In the genomic region with DNA sequence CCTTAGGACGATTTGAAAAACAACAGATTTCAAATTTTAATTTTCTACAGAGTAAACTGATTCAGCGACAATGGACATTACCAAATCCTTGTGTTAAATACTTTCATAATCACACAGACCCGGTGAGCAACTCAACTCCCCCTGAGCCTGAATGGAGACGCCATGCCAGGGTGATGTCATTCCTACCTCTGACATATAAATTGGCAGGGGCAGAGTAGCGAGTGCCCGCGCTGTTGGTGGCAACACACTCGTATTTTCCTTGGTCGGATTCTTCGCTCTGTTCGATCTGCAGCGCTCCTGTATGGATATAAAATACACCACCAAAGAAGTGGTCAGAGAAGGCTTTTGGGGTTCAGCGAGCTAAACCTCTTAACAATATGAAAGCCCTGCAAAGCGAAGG, we compare ENCODE assay signal across 22 mouse cellular contexts.
DNase-seq lines count a peak whose midpoint lies in the region; ATAC-seq lines count a peak whose summit lies in the region.
"Had no signal": no experiment of that assay in that cellular context is flagged by ENCODE, and none has a peak within 500 bp of the region (broad histone marks: within the 10 kb centered on the region; RNA-seq: fewer than 3 reads in every experiment).

No protein-coding gene starts in this region.

- no peaks in the 10 kb centered on the region for H3K9me3 ChIP-seq in heart, embryonic 11.5 days (replicated peaks; ENCODE audit: control insufficient read depth, low read length)
- H3K9me3 ChIP-seq: heart, embryonic 13.5 days; hindbrain, embryonic 12.5 days; kidney, embryonic 15.5 days had no signal

- 82% methylated on average over 14 of the region's 14 CpGs for WGBS in heart, embryonic 11.5 days (ENCODE audit: insufficient replicate concordance)

- no peak overlapping the region for H3K9ac ChIP-seq in heart, embryonic 11.5 days (ENCODE audit: low read depth, low read length)
- H3K9ac ChIP-seq: heart, embryonic 13.5 days; hindbrain, embryonic 12.5 days; kidney, embryonic 15.5 days had no signal

- no peaks in the 10 kb centered on the region for H3K4me1 ChIP-seq in heart, embryonic 11.5 days (ENCODE audit: control insufficient read depth, insufficient read depth, low read length)
- H3K4me1 ChIP-seq: heart, embryonic 13.5 days; hindbrain, embryonic 12.5 days; kidney, embryonic 15.5 days had no signal

- H3K4me2 ChIP-seq in heart, embryonic 11.5 days = no peak overlapping the region
- H3K4me2 ChIP-seq: heart, embryonic 13.5 days; hindbrain, embryonic 12.5 days; kidney, embryonic 15.5 days had no signal

- no peak overlapping the region for H3K4me3 ChIP-seq in heart, embryonic 11.5 days (ENCODE audit: low read depth, low read length)
- H3K4me3 ChIP-seq: heart, embryonic 13.5 days; hindbrain, embryonic 12.5 days; kidney, embryonic 15.5 days had no signal

- peak; percentile 12 for DNase-seq in adrenal gland, postnatal 14 days
- no peak for DNase-seq in adrenal gland, adult 2 months
- DNase-seq in heart, adult 11 months = peak; percentile 65
- peak; percentile 43 for DNase-seq in cerebellum, adult 11-12 months
- peak; percentile 44 to 61 for DNase-seq in cerebellum, postnatal 10 days
- DNase-seq in retina, embryonic 14.5 days (ENCODE audit: low spot score) = no peak
- DNase-seq in thymus, adult 18-20 months = no peak
- DNase-seq: heart, adult 18-20 months; heart, postnatal 14 days; kidney, postnatal 36 days; liver; right cerebral cortex, adult 18-20 months; thymus, adult 2 months; thymus, postnatal 4 days had no signal

- ATAC-seq in heart, embryonic 11.5 days (replicated peaks; ENCODE audit: insufficient number of reproducible peaks, low FRiP score, low TSS enrichment) = no peak
- ATAC-seq: CD4-positive, CD25-positive, alpha-beta regulatory T cell, adult 4 months; intestine, postnatal 0 days; lung, postnatal 0 days had no signal

- no peaks in the 10 kb centered on the region for H3K27me3 ChIP-seq in heart, embryonic 11.5 days (ENCODE audit: control insufficient read depth, insufficient read depth, low read length)
- H3K27me3 ChIP-seq: heart, embryonic 13.5 days; hindbrain, embryonic 12.5 days; kidney, embryonic 15.5 days had no signal

- no peaks in the 10 kb centered on the region for H3K36me3 ChIP-seq in heart, embryonic 11.5 days (ENCODE audit: control insufficient read depth, insufficient read depth, low read length)
- H3K36me3 ChIP-seq: hindbrain, embryonic 12.5 days had no signal

- H3K27ac ChIP-seq in heart, embryonic 11.5 days (ENCODE audit: low read depth, low read length) = no peak overlapping the region
- H3K27ac ChIP-seq: heart, embryonic 13.5 days; hindbrain, embryonic 12.5 days; kidney, embryonic 15.5 days; macrophage had no signal

Comparison
In these comparisons a context has a peak if more than half of its experiments do, and no peak if none do; other contexts are left out.
1. DNase-seq: peak in adrenal gland, postnatal 14 days (single experiment), heart, adult 11 months (single experiment), cerebellum, adult 11-12 months (single experiment) and cerebellum, postnatal 10 days (2 of 2); none in adrenal gland, adult 2 months (single experiment), retina, embryonic 14.5 days (single experiment) and thymus, adult 18-20 months (0 of 2).